Mouse (Mus musculus) CD4-positive, CD25-positive, alpha-beta regulatory T cell, adult 2 months (primary cell): ENCODE data around the gene Lmtk2.
A peak's percentile ranks its signal among the peaks of the same experiment; 100 is the strongest.

ENCODE experiments used
- DNase-seq: peaks from one replicate; pipeline ENCODE4 v3.0.0-alpha.2; 2012; ENCODE audit warnings: low read depth, low spot score

Gene Lmtk2

GRCm38 (mm10) chr5:144109201-144109600 lies 9.0 kb downstream of the Lmtk2 start:
- DNase-seq = no peak

GRCm38 (mm10) chr5:144112574-144113438 lies 12.6 kb downstream of the Lmtk2 start:
- no peak for DNase-seq

DNA sequence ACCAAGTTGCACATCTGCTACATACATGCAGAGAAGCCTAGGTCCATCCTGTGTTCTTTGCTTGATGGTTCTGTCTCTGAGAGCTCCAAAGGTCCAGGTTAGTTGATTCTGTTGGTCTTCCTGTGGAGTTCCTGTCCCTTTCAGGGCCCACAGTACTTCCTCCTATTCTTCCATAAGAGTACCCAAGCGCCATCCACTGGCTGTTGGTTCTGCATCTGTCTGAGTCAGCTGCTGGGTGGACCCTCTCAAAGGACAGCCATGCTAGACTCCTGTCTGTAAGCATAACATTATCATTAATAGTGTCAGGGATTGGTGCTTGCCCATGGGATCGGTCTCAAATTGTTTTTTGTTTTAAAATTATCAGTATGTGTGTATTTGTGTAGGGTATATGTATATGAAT lies 13.8 kb downstream of the Lmtk2 start:
- no peak for DNase-seq

DNA sequence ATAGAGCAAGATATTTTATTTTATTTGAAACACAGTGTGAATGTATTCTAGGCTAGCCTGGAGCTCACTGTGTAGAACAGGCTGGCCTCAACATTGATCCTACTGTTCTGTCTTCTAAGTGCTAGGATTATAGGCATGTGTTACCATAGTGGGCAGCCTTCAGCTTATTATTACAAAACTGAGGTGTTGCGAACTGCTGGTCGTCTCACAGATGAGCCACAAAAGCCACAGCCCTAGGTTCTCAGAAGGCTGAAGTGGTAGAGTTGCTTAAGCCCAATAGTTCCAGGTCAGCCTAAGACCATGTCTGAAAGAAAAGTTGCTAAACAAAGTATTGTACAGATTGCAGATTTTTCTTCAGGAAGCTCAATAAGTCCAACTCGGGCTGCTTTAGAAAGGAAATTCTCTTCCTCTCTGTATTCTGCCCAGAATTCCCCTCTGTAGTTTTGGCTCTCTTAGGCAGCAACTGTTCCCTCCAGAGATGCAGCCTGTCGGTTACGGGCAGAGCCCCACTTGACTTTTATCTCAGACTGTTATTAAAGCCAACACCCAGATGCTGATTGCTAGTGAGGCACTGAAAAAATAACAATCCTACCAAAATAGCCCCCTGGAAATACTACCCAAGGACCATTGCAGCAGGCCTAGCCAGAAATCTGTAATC lies 14.9 kb downstream of the Lmtk2 start:
- no peak for DNase-seq

DNA sequence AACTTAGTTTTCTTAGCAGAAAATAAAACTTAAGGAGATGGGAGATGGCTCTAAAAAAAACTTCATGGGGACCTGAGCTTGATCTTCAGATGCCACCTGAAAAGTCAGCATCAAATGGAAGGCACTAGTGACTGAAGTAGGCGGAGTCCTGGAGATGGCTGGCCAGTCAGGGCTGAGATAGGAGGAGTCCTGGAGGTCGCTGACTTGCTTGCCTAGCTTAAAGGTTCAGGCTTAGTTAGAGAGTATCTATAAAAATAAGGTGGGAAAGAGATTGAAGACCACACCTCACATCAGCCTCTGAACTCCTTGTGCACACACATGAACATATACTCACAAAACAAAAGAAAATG lies 15.4 kb downstream of the Lmtk2 start:
- DNase-seq = no peak

- peak; percentile 18 for DNase-seq
These were observed 18.0 kb downstream of the Lmtk2 start for GRCm38 (mm10) chr5:144118271-144118670.

DNA sequence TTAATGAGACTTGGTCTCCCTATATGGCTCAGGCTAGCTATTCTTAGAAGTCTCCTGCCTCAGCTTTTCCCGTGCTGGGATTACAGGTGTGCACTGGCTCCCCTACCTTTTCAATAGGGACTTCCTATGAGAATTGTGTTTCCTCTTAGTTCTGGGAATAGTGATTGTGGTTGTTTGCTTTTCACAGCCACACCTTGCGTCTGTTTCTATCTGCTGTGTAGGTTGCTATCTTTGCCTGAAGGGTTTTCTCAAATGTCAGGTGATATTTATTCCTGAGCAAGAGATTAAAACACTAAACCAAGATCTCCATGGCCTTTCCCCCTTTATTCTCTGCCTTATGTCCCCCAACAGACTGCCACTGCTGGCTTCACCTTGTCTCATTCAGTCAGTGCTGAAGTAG lies 19.1 kb downstream of the Lmtk2 start:
- no peak for DNase-seq

- DNase-seq = no peak
These were observed 21.3 kb downstream of the Lmtk2 start for GRCm38 (mm10) chr5:144121489-144121888.

DNA sequence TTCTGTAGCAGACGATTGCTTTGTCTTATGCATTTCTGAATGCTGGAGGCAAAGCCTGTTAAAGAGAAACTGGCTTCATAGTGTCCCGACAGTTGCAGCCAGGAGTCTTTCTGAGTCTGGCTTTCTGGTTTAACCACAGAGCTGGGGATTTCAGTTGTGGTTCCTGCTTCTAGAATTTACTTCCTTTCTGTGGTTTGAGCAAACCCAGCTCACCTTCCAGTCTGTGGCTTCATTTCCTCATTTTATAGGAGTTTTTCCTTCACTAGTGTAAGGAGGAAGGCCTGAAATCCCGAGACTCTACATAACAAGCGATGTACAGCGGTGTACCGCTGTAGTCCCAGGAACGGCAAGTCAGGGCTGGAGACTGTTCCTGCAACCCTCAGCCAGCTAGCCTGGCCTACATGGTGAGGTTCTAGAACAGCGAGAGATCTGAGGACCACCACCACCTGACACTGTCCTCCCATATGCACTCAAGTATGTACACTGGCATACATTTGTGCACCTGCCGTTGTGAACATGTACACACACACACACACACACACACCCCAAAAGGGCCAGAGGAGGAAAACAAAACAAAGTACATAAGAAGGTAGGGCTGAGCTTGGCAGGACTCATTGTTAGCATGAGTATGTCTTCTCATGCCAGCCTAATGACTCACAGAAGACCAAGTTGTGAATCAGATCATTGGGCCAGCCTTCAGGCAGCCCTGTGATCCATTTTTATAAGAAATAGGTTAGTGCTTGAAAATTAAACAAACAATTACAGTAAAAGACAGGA lies 25.9 kb downstream of the Lmtk2 start:
- DNase-seq = peak; percentile 52

GRCm38 (mm10) chr5:144143531-144143930 lies 43.3 kb downstream of the Lmtk2 start:
- DNase-seq = peak; percentile 12

DNA sequence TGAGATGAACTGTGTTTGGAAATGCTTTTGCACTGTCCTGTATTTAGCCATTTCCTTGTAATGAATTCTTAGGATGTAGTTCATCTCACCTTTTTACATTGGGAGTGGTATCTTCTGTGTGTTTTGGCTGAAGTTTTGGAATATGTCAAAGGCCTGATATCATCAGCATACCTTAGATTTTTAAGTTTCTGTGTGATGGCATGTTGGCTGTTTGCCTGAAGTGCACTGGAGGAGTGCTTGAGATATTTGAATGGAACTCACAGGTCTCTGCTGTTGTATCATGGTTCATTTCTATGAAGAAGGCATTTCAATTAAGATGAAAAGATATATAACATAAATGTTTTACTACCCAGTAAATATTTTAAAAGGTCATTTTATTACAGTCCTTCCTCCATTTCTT lies 46.7 kb downstream of the Lmtk2 start:
- no peak for DNase-seq

DNA sequence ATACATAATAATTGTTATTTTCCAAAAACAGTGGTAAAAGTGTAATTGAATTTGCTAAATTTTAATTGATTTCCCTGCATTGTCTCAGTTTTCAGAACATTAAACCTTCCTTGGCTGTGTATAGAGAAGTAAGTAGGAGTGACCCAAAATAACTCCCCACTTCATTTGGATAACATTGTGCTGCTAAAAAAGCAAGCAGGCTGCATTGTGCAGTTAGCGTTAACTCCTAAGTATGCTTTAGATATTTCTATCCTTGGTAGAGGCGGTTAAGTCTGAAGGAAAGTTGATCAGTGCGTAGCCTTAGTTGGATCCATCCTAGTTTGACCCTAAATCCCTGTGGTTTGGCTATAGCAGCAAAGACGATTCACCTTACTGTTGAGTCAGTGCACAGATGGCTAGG lies 49.3 kb downstream of the Lmtk2 start:
- no peak for DNase-seq

DNA sequence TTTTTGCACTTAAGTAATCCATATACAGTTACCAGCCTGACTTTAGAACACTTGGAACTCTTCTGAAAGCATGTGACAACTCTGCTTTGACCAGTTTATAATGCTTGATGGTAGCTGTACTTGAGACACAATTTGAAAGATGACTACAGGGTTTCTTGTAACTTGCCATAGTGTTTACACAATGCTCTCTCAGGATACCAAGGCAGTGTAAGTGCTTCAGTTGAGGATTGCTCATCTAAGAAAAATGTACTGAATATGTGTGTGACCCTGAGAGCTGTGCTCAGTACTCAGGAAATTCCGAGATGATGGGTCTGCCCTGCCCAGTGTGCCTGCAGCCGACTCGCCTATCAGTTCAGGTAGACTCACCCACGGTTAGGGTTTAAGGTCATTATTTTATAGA lies 51.0 kb downstream of the Lmtk2 start:
- no peak for DNase-seq

DNA sequence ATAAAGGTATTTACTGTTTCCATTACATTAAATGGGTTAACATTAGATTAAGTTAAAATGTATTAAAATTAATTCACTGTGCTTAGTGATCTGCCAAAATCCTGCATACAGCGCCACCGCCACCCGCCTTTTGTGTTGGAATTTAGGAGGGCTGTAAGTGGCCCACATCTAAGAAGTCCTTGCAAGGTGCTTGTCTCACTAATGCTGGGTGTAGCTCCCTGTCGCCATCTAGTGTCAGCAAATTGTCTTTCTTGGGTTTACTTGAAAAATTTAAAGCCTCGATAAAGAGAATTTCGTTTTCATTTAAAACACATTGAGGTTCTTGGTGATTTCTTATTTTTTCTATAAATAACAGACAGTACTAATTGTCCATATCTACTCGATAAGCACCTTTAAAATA lies 54.3 kb downstream of the Lmtk2 start:
- peak; percentile 88 for DNase-seq

DNA sequence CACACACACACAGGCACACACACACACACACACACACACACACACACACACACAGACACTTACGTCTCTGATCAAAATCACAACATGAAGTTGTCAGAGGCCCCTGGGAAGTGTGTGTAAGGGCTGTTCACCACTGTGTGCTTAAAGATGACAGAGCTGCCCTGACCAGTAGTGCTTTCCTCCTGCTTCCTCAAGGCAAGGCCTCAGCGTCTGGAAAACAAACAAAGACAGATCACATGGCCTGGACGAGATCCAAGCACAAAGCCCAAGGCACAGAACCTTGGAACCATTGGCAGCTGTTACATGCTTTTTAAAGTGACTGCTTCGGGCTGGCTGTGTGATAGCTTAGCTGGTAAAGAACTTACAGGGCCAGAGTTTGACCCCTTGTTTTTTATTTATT lies 58.4 kb downstream of the Lmtk2 start:
- no peak for DNase-seq

GRCm38 (mm10) chr5:144159137-144159536 lies 58.9 kb downstream of the Lmtk2 start:
- no peak for DNase-seq

DNA sequence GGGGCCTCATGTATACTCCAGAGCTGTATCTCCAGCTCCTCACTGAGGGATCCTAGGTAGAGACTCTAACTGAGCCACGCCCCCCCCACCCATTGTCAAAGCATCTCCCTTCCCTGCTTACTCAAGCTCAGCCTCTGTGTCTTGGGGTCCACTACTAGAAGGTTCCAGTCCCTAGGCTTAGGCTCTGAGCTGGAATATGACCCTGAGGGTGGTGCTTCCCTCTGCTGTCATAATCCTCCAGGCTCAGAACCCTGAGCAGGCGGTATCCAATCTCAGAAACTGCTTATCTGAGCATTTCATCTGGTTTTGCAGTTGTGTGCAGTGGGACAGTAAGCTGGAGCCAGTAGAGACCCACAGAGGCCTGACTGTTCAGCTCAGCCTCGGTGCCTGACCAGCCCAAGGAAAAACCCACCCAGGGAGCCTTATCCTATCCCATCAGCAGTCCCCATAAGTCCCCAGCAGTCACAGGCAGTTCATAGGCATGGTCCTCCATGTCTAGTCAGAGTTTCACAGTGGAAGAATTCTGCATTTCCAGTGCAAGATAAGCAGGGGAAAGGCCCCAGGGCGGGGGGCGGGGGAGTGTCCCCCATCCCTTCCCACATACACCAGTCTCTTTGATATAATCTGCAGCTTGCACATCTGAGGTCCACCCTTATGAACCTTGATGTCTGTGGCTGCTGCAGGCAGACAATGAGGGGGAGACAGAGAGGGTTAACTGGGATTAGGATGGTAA lies 62.0 kb downstream of the Lmtk2 start:
- DNase-seq = peak; percentile 26

- DNase-seq = peak; percentile 51
These were observed 62.7 kb downstream of the Lmtk2 start for GRCm38 (mm10) chr5:144162813-144163517.

DNA sequence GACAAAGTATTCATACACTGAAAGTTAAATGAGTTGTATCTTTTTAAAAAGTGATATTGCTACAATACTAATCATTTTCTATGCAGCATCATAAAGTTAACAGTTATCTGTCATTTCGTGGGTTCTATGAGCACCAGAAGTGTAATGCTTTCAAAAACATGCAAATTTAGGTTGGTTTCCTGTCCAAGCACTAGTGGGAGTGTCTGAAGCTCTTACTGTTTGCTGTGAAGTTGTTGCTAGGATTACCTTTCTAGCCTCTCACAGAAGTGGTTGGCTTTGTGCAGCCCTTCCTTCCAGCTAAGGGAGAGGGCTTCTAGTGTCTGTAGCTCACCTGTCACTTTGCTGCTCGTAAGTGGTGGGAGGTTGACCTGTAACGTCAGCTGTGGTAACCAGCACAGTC lies 65.5 kb downstream of the Lmtk2 start:
- peak; percentile 53 for DNase-seq

GRCm38 (mm10) chr5:144169275-144169975 lies 69.2 kb downstream of the Lmtk2 start:
- DNase-seq = no peak

DNA sequence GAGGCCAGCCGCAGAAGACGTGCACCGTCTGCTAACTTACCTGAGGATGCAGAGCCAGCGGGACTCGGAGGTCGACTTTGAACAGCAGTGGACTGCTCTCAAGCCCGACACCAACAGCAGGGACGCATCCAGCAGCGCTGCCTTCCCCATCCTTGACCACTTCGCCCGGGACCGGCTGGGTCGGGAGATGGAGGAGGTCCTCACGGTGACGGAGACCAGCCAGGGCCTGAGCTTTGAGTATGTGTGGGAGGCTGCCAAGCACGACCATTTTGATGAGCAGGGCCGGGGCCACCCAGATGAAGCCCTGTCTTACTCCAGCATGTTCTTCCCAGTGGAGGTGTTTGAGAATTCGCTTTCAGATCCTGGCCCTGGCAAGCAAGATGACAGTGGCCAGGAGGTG lies 73.4 kb downstream of the Lmtk2 start:
- no peak for DNase-seq
